Mouse (Mus musculus) inflammation-experienced regulatory T-cells, adult 6 months (primary cell): ENCODE measurements around the gene Tdgf1. TPM values are rescaled to one million over a fixed set of nuclear protein-coding genes. Genes with fewer than 3 reads are reported as not detected.

Experiments
- ATAC-seq: one replicate; pipeline ENCODE4 v1.8.0; 2017
- polyA plus RNA-seq, 3 experiments: library from polyadenylated mRNA; unstranded; fragments of 100-300 nt; shearing (Covaris generic); gene quantifications; one replicate each; pipeline ENCODE4 v1.2.1; 2017

The Tdgf1 gene
- polyA plus RNA-seq, 3 experiments from 2014 or later: 0.73 to 2.6 (median 2.5) TPM

GRCm38 (mm10) chr9:110953550-110954461, 7.8 kb upstream of the Tdgf1 start:
- ATAC-seq: peak; percentile 64

- ATAC-seq: no peak
Measured at GRCm38 (mm10) chr9:110952931-110953549, 7.1 kb upstream of the Tdgf1 start.

- ATAC-seq: no peak
Measured at GRCm38 (mm10) chr9:110952398-110952797, 6.4 kb upstream of the Tdgf1 start.

GRCm38 (mm10) chr9:110951866-110952265, 5.9 kb upstream of the Tdgf1 start:
- ATAC-seq: no peak

- ATAC-seq: no peak
Measured at GRCm38 (mm10) chr9:110951397-110951796, 5.4 kb upstream of the Tdgf1 start, which contains the start of gene Lrrc2. Gene Lrrc2 (plus strand): TSS chr9:110951545.

- ATAC-seq: no peak
Measured at GRCm38 (mm10) chr9:110950109-110950508, 4.2 kb upstream of the Tdgf1 start.

GRCm38 (mm10) chr9:110948813-110949310, 2.9 kb upstream of the Tdgf1 start:
- ATAC-seq: no peak

- ATAC-seq: no peak
Measured at GRCm38 (mm10) chr9:110947900-110948299, 1.9 kb upstream of the Tdgf1 start.

GRCm38 (mm10) chr9:110947261-110947661, 1.3 kb upstream of the Tdgf1 start:
- no peak for ATAC-seq

- peak; percentile 99 for ATAC-seq
Measured at GRCm38 (mm10) chr9:110946548-110947044, 638 bp upstream of the Tdgf1 start.

GRCm38 (mm10) chr9:110945343-110945742, 615 bp downstream of the Tdgf1 start:
- no peak for ATAC-seq

GRCm38 (mm10) chr9:110944265-110944664, 1.7 kb downstream of the Tdgf1 start:
- ATAC-seq: no peak

- no peak for ATAC-seq
Measured at GRCm38 (mm10) chr9:110937506-110938490, 8.2 kb downstream of the Tdgf1 start.

- no peak for ATAC-seq
Measured at GRCm38 (mm10) chr9:110935941-110936340, 10.0 kb downstream of the Tdgf1 start.

GRCm38 (mm10) chr9:110933850-110934437, 12.0 kb downstream of the Tdgf1 start:
- no peak for ATAC-seq

GRCm38 (mm10) chr9:110931573-110931972, 14.4 kb downstream of the Tdgf1 start:
- no peak for ATAC-seq

GRCm38 (mm10) chr9:110922759-110923158, 23.2 kb downstream of the Tdgf1 start:
- no peak for ATAC-seq

GRCm38 (mm10) chr9:110920665-110921419, 25.1 kb downstream of the Tdgf1 start:
- ATAC-seq: no peak

- ATAC-seq: peak; percentile 35
Measured at GRCm38 (mm10) chr9:110916786-110917185, 29.2 kb downstream of the Tdgf1 start, which contains the start of gene Fam240a. Gene Fam240a (minus strand): TSS chr9:110916861.

GRCm38 (mm10) chr9:110915466-110915865, 30.5 kb downstream of the Tdgf1 start:
- ATAC-seq: no peak
